Mouse (Mus musculus) left cerebral cortex, adult 8-10 months (tissue): ENCODE data around the gene Gm11146. TPM values are rescaled to one million over a fixed set of nuclear protein-coding genes. Genes with fewer than 3 reads are reported as not detected.

Experiments
- DNase-seq, 2 experiments: peaks; one replicate each; pipeline ENCODE4 v3.0.0; 2022; ENCODE audit warnings: low spot score in 2 of 2
- microRNA-seq, 2 experiments: library from miRNA; unstranded; fragments of <30 nt; microRNA quantifications; one replicate each; pipeline ENCODE4 v1.2.0; 2022
- total RNA-seq, 4 experiments: library from RNA; stranded (reverse); gene quantifications; 2 replicates each; pipeline ENCODE4 v1.2.4; 2022

Gene Gm11146
- total RNA-seq, 4 experiments from 2014 or later = not detected

- DNase-seq = no peak
Observed at GRCm38 (mm10) chr16:77562852-77563251, 39.0 kb downstream of the Gm11146 start.

DNA sequence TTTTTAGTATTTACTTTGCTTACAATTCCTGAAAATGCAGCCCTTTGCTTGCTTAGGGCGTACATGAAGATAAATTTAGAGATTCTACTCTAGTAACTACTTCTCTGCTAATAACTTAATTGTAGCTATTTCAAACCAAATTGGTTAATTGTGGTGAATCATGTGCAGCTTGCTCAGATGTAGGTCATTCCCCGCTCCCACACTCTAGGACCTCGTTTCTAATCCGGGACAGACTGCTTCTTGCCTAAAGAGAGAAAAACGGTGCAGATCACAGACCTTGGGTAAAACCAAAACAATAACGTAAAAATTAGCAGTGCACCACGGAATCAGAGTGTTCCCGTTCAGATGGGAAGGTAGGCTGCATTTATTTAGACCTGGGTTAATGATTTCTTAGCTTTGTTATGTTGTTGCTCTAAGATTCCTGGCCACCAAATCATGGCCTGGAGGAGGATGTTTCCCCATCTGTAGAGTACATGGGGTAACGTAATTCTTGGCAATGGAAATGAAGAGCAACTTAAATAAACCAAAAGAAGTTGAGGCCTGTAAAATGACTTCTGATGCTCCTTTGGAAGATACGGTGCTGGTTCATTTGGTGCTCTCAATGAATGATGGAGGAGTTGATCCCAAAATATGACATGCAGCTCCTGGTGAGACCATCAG, 45.3 kb downstream of the Gm11146 start:
- DNase-seq = no peak

- no peak for DNase-seq
Observed at GRCm38 (mm10) chr16:77551051-77551450, 50.8 kb downstream of the Gm11146 start.

Small RNA genes within 50 kb of the gene (microRNA-seq; reads per million reads assigned to microRNA genes)
- gene Mir125b-2 (181 to 292 reads per million in 2 experiments), gene Mir99a (15,558 to 31,142 reads per million in 2 experiments), gene Mirlet7c-1 (502 to 692 reads per million in 2 experiments)
